Mouse (Mus musculus) MEL-GATA-1-ER (cell line): ENCODE data around the gene Lpcat1.

Experiments used
- DNase-seq: peaks from one replicate; pipeline ENCODE4 v3.0.0-alpha.2; 2012; ENCODE audit warnings: low read depth; ENCODE audit errors: extremely low read depth

The Lpcat1 gene

DNA sequence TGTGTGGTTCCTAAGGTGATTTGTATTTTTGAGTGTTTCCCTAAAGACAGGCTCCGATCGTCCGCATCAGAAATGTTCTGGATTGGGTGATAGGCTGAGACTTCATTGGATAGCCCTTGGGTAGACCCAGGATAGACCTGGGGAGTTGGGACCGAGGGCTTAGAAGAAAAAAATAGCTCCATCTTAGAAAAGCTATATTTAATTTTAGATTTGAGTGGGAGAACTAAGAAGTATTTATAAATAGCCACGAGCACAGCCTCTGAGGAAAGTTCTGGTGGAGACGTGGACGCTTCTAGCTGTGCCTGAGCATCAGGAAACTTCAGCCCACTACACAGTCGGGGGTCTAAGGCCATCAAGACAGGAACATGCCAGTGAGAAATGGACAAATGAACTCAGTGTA, 9.8 kb downstream of the Lpcat1 start:
- DNase-seq: no peak

DNA sequence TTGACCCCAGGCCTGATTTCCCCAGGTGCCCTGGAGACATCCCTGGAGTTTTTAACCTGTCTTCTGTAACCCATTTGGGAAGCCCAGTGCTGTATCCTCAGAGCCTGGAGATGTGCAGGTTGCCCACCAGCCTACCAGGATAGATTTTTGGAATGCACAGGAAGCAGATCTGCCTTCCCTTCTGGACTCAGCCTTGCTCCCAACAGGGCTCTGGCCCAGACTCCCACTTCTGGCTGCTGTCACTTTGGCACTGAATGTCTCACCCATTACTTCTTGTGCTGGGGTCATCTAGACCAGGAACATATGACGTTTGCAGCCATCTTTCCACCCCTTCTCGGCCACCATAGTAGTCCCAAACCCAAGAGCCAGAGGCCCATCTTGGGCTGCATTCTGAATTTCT, 10.8 kb downstream of the Lpcat1 start:
- no peak for DNase-seq

DNA sequence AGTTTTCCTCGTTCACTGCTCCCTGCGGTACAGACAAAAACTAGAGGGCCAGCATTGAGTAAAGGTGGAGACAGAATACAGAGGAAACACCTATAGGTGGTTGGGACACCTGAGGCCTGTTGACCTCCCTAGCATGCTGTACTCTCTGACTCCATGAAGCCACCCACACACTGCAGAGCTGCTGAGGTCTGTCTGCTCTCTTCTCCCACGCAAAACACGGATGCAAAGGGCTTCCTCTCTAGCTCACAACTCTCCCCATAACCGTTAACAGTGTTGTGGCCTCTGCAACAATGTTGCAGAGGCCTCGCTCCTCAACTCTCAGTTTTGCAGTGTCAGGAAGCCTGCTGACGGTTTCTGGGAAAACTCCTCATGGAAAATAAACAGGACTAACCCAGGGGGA, 15.5 kb downstream of the Lpcat1 start:
- no peak for DNase-seq

DNA sequence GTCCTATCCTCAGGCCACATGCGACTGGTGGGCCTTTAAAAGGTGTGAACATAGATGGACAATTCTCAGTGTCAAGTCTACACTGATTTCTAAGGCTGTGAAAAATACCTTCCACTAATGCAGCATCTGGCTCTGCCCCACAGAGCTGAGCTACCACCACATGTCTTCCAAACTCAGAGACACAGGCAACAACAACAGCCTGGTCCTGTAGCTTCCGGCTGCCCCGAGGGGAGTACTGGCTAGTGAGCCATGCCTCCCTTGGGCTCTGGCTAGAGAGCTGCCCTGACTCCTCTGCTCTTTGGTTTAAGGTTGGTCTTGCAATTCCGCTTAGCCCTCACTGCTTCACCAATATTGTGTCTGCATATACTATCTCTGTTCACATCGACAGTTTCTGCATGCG, 16.3 kb downstream of the Lpcat1 start:
- DNase-seq: no peak

DNA sequence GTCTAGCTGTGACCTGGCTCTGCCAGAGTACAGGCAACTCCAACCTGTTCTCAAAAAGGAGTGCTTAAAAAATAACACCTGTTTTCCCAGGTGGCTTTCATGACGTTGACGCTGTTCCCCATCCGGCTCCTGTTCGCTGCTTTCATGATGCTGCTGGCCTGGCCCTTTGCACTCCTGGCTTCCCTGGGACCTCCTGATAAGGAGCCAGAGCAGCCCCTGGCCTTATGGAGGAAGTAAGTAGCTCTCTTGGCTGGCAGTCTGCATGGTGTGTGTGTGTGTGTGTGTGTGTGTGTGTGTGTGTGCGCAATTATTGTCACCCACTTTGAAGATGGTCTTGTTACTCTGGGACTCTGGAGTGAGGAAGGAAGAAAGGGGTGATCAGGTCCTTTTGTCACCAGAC, 17.2 kb downstream of the Lpcat1 start:
- DNase-seq: peak; percentile 78

DNA sequence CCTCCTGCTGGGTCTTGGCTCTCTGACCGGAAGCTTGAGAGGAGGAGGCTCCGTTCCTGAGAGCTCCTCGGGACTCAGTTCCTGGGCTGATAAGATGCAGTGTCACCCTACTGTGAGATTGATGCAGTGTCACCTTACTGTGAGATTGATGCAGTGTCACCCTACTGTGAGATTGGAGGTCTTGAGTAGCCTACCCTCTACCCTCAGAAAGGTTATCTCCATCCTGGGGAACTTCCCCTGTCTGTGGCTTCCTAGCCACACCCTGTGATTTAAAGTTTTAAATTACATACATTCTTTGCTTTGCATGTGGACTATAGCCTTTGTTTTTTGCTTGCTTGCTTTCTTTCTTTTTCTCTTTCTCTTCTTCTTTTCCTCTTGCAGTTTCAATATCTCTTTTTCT, 21.1 kb downstream of the Lpcat1 start:
- no peak for DNase-seq

DNA sequence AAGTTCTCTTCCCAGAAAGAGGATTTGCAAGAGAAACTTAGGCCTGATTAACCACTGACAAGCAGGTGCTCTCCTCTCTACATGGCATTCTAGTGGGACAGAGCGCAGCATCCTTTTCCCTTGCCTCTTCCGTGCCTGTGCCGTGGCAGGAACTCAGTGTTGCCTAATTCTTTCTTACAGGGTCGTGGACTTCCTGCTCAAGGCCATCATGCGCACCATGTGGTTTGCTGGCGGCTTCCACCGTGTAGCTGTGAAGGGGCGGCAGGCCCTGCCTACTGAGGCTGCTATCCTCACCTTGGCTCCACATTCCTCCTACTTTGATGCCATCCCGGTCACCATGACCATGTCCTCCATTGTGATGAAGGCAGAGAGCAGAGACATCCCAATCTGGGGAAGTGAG, 21.7 kb downstream of the Lpcat1 start:
- no peak for DNase-seq

DNA sequence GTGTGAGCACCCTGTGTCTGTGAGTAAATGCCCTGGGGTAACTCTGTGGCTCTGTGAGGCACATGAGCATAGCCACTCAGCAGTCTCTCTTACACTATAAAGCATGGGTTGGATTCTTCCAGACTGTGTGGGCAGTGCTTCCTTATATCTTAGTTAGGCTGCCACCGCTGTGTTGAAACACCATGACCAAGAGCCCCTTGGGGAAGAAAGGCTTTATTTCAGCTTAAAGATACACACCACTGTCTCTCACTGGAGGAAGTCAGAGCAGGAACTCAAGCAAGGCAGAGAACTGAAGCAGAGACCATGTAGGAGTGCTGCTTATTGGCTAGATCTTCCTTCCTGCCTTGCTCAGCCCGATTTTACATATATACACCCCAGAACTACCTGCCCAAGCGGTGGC, 23.0 kb downstream of the Lpcat1 start:
- no peak for DNase-seq

DNA sequence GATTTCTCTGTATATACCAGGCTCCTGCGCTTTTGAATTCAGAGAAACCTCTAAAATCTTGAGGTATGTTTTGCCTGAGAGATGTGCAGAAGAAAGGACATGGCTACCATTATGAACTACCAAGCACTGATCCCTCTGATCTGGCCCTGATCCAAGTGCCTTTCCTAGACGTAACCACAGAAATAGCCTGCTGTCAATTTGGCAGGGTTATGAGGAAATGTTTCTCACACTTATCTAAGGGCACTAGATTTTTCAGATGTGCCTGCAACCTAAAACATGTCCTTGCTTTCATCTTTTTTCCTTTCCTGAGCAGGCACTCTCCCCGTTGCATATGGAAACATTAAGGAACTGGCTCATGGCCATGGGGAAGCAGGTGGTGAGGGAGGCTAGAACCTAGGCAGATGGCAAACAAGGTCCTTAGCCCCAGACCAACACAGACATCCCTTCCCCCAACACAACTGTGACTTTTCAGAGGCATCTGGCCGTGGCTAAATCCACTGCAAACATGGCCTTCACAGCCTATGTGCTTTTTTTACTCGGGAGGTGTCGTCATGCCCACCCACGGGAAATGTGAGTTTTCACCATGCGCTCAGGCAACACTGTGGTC, 23.7 kb downstream of the Lpcat1 start:
- DNase-seq: no peak

DNA sequence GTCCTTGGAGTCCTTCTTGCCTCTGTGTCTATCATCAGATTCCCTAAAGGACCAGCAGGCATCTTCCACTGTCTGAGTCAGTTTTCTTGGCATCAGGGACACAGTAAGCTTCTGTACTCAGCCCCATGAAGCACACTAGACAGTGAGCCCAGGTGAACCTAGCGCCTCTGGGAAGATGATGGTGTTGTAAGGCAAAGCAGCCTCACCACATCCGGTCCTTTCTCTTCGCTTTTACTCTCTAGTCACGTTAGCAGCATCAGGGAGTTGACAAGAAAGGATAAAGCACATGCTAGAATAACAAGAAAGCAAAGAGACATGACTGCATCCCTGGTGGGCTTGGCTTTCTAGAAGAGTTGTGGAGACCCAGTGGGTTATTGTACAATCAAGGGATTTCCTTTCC, 26.2 kb downstream of the Lpcat1 start:
- no peak for DNase-seq

DNA sequence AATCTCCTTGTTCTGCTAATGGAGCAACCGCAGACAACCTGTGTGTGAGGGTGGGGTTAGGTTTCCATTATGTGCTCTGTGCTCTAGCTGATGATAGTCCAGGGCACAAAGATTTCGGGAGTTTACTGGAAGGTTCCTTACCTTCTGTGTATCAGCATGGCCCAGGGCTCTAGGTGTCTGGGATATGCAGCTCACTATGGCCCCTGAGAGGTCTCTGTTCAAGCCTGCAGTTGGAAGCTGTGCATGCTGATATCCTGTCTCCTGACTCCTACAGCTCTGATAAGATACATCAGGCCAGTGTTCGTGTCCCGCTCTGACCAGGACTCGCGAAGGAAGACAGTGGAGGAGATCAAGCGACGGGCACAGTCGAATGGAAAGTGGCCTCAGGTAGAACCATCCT, 27.5 kb downstream of the Lpcat1 start:
- no peak for DNase-seq

DNA sequence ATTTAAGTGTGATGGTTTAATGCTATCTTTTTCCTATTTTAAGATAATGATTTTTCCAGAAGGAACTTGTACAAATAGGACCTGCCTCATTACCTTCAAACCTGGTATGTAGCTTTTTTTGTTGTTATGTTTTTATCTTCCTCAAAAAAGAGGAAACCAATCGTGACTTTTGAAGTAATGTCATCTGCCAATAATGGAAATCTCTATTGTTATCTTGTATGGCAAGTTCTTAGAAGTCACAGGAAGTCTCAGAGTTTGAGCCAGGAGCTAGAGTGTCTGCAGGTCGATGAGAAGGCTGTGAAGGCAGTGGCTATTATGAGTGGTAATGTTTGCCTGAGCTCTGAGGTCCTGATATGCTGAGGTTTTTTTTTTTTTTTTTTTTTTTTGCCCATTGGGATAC, 29.1 kb downstream of the Lpcat1 start:
- DNase-seq: no peak

DNA sequence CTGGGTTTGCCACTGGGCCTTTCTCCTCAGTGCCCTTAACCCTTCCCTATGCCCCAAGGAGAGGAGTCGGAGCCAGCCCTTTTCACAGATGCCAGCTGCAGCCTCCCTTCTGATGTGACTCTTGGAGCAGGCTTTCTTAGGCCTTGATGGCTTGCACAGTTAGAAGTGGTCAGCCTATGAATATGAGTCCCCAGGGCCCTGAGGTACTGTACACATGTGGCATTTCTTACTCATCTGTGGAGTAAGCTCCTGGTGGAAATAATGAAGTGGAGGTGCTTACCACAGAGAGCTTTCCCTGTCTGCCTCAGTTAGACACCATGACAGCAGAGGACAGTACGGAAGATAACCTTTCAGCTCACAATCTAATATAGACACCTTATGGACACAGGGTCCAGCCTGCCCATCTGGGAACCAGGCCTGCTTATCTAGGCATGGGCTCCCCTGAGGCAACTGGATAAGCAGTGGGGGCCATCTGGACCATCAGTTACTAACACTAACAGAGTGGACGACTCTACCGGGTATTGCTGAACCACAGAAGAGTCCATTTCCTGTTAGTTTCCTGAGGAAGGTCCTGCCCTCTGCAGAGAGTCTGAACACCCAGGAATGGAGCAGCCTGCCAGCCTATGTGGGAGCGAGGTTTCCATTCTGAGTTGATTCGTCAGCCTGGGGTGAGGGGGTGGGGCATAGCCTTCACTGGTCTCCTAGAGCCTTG, 33.1 kb downstream of the Lpcat1 start:
- no peak for DNase-seq

DNA sequence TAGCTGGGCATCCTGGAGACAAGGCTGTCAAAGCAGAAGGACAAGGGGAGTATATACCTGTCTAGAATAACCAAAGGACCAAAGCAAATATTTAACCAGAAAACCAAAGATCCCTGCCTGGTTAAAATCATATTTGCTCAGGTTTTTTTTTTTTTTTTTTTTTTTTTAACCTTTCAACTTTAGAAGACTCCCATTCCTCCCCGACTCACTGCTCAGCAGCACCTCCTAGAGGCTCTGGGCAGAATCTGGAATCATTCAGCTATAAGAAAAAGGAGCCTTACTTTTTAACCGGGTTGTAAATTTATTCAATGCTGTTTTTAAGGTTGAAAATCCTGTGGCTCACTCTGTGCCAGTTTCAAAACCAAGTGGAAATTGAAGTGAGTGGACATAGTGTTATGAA, 35.7 kb downstream of the Lpcat1 start:
- no peak for DNase-seq

DNA sequence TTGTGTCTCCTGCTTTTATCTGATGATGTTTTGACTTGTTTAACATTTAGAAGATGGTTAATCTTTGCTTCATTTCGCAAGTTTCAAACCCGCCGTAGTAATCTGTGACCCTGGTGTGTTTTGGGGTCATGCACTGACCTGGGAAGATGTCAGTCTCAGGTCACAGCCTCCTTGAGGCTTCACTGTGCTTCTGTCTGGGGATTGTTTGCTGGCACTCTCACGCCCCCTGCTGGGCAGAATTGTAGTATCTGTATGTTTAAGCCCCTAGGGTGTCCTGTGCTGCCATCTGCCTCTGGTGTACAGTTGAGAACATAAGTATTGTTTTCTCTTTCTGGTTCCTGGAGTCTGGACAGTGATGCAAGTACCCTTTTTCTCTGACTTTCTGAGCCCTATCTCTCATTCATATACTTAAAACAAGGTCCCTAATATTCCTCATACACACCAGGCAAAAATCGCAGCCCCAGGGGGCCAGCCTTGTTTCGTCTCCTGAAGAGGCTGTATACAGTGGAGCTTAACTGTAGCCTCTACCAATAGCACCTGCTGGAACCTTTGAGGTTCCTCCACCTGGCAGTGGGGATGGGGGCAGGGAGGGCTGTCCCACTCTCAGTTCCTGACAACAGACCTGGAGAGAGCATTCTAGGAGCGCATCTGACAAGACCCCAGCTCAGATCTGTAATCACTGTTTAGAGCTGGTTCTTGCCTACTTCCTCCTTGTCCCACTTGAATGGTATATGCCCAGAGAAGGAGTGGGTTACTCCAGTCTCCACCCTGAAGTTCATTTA, 38.9 kb downstream of the Lpcat1 start:
- DNase-seq: peak; percentile 39

DNA sequence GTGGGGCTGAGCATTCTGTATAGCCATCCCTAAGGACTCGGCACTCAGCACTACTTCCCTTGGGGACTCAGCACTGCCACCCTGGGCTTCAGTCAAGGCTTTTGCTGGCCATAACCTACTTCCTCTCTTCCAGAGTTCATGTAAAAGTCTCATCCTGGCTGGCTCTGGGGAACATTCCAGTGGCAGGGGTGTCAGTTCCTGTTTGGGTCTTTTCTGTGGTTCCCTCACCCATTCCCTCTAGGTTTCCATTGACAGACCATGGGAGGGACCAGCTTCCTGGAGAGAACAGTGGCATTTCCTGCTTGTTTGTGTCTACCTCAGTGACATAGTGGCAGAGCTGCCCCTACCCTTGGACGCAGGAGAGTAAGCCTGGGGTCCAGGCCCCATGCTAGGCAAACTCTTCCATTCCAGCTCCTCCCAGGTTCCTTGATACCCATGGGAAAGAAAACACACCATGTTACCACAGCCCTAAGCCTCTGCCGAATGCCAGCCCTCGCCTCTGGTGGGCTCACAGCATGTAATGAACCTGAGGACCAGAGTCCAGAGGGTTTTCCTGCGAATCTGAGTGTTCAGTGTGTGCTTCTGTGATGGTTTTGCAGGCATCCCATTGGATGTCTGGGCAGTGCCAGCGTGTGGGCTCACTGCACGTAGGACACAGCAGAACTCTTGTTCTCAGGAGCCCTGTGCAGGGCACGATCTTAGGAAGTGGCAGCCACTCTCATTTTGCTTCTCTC, 42.0 kb downstream of the Lpcat1 start:
- DNase-seq: no peak

DNA sequence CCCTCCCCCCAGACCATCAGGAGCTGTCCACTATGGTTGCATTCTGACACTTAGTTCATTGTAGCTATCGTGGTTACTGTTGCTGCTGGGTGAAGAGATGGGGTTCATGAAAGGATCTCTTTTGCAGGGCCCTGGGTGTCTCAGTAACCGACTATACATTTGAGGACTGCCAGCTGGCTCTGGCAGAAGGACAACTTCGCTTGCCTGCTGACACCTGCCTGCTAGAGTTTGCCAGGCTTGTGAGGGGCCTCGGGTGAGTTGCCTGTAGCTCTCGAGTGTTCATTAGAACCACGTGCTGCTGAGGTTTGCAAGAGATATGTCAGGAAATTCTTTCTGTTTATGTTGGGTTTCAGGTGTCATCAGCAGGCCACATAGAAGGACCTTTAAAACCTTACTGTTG, 42.9 kb downstream of the Lpcat1 start:
- no peak for DNase-seq

DNA sequence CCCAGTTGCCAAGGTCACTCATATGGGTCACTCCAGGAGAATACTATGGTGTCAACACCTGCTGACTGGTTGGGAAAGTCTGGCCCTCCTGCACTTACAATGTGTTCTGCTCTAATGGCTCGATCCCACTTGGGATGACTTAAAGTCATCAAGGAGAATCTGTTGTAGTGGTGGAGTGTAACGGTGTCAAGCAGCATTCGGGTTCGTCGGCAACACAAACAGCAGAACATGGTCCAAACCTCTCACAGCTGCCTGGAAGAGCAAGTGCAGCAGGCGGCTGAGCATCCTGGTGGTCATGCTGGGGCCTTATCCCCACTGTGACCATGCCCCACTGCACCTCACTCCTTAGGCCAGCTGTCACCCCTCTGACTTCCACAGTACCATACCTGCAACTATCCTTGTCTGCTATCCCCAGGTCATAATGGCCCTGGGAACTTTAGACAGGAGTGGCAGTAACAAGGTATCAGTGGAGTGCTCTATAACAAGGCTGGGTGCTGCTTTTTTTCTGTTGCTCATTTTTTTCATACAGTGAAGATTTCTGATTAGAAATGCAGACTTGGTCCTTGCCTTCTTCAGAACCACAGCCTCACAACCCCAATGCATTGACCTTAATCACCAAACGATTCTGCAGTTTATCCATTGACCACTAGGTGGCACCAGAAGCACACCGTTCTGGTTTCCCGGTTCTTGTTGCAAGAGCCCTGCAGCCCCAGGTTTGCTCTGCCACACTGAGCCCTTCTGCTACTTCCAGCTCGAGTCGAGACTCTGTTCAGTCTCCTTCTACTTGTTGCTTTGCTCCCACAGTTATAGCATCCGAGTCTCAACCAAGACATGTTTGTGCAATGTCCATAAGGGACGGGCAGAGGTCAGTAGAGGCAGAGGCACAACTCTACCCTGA, 46.0 kb downstream of the Lpcat1 start:
- peak; percentile 41 for DNase-seq

DNA sequence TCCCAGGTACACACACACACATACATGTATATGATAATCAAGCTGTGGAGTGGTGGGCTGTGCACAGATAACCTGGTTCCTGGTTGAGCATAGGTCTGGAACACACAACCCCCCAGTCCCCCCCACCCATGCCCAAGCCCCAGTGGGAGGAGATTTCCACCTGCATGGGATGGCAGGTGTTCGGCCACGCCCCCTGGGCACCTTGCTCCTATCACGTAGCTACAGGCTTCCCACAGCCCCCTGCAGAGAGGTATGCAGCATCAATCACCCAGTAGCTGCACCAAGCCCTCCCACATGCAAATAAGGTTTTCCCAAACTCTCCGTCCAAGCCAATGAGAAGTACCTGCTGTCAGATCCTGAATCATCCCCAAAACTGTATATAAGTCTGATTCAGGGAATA, 49.9 kb downstream of the Lpcat1 start:
- no peak for DNase-seq

DNA sequence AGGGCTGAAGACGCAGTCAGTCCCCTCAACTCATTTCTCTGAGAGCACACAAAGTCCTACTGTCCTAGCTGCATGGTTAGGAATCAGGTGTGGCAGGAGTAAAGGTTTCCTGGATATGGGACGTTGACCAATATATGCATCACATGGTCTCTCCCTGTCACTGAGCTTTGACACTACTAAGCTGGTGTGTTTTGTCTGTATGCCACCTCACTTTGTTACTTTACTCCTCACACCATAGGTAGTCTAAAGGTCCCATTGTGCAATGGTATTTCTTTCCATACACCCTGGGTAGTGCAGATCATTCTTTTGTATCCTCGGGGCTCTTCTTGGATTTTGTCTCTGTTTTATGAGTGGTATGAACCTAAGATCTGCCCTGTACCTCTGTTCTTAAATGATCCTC, 66.7 kb downstream of the Lpcat1 start:
- no peak for DNase-seq

DNA sequence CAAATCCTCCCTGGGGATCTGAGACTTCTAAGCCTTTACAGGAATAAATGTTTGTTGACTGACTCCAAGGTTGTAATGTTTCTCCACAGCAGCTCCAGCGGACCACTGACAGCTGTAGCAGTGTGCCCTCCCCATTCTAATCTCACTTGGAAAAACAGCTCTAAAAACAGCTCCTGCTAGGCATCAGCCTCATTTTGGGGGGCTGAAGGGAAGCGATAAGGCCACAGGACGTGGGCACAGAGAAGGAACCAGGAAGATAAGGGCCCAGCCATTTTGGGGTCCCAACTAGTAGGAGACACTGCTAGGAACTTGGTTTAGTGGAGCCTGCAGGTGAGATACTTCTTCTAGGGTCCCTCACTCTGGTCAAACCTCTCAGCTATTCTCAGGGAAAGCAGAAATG, 68.3 kb downstream of the Lpcat1 start:
- peak; percentile 63 for DNase-seq
